Mouse (Mus musculus): ENCODE results near the gene Ferd3l.

- TF ChIP-seq ZC3H11A (IDR thresholded peaks at IDR 0.05; ENCODE audit: borderline replicate concordance, low read depth, low read length) (no peak), ZNF384 (IDR thresholded peaks at IDR 0.05; ENCODE audit: low read depth, low read length) (no peak), HCFC1 (IDR thresholded peaks at IDR 0.05; ENCODE audit: borderline replicate concordance, insufficient read depth, low read length) (no peak), CHD2 (IDR thresholded peaks at IDR 0.05; ENCODE audit: low read depth, low read length) (no peak), MAFK (IDR thresholded peaks at IDR 0.05; ENCODE audit: insufficient read depth, low read depth, low read length) (peak; percentile 62; the same call in 1 of the 2 replicates)
Measured at GRCm38 (mm10) chr12:33955606-33956295, 27.5 kb downstream of the Ferd3l start.

Measured in ES-E14 (cell line).